Comparison of ENCODE assay signal across 15 mouse cellular contexts in the genomic region with DNA sequence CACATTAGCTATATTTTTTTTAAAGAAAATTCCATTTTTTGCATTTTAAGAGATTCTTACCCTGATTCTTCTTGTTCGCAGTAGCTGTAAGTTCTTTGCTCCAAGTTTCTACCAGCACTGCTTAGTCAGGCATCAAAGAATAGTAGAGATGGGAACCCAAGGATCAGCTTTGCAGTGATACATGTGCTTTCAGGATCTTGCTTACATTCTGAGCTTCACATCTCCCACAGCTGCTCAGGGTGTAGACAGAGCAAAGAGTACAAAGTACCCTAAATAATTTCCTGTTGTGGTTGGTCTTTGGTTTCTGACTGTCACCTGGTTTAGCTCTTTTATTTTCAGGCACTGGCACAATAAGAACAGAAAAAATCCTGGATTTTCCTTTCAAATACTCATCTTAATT. TPM values are rescaled to one million over a fixed set of nuclear protein-coding genes. Genes with fewer than 3 reads are reported as not detected.
DNase-seq lines count a peak whose midpoint lies in the region; ATAC-seq and TF ChIP-seq lines count a peak whose summit lies in the region.
"Had no signal": no experiment of that assay in that cellular context is flagged by ENCODE, and none has a peak within 500 bp of the region (broad histone marks: within the 10 kb centered on the region; RNA-seq: fewer than 3 reads in every experiment).

No protein-coding gene starts in this region.

- no peak overlapping the region for H3K4me3 ChIP-seq in gastrocnemius, adult 2 months
- H3K4me3 ChIP-seq in thymus, adult 2 months (ENCODE audit: control insufficient read depth, insufficient read depth, low read length), result no peak overlapping the region
- H3K4me3 ChIP-seq: embryonic facial prominence, embryonic 13.5 days; heart, embryonic 15.5 days; midbrain, embryonic 12.5 days had no signal

- peak; percentile 64 for ATAC-seq in inflammation-experienced regulatory T-cells, adult 6 months
- ATAC-seq: forebrain, embryonic 14.5 days had no signal

- H3K36me3 ChIP-seq in thymus, adult 2 months (ENCODE audit: control insufficient read depth, insufficient read depth, low read length), result no peaks in the 10 kb centered on the region
- H3K36me3 ChIP-seq: heart, embryonic 15.5 days had no signal

- peak overlapping the region; percentile 33; the same call in 1 of the 2 replicates for H3K27ac ChIP-seq in gastrocnemius, adult 2 months
- no peak overlapping the region for H3K27ac ChIP-seq in thymus, adult 2 months (ENCODE audit: control insufficient read depth, insufficient read depth, low read length)
- H3K27ac ChIP-seq: embryonic facial prominence, embryonic 13.5 days; heart, embryonic 15.5 days; midbrain, embryonic 12.5 days had no signal

- TF ChIP-seq CTCF in gastrocnemius, adult 2 months (IDR thresholded peaks at IDR 0.05), result no peak
- no peak for TF ChIP-seq CTCF in thymus, adult 2 months (IDR thresholded peaks at IDR 0.05; ENCODE audit: borderline replicate concordance, control insufficient read depth, extremely low read depth, insufficient read depth, low read length, poor library complexity)

- H3K27me3 ChIP-seq in thymus, adult 2 months (ENCODE audit: control insufficient read depth, insufficient read depth, low read length), result no peaks in the 10 kb centered on the region
- H3K27me3 ChIP-seq: embryonic facial prominence, embryonic 13.5 days; heart, embryonic 15.5 days; midbrain, embryonic 12.5 days had no signal

- no peak for TF ChIP-seq POLR2A in thymus, adult 2 months (IDR thresholded peaks at IDR 0.05; ENCODE audit: control insufficient read depth, extremely low read depth, insufficient read depth, low read length, poor library complexity)

- no peaks in the 10 kb centered on the region for H3K4me1 ChIP-seq in thymus, adult 2 months (replicated peaks; ENCODE audit: control insufficient read depth, insufficient read depth, low read length)

- 27% methylated on average over 1 of the region's 1 CpGs for WGBS in thymus, adult 2 months

- intact Hi-C loops in gastrocnemius, adult 2 months (cut with DNase I), result no loop called here

- DNase-seq in gastrocnemius, adult 2 months, result no peak
- DNase-seq in gastrocnemius, adult 8-10 months (ENCODE audit: low spot score in 2 of 2), result no peak
- peak; percentile 31 for DNase-seq in CD4-positive helper T cell, adult 2 months (ENCODE audit: low read depth, low spot score)
- DNase-seq in thymus, adult 2 months, result peak; percentile 34
- DNase-seq in cerebellum, adult 11-12 months, result no peak
- DNase-seq in heart, adult 18-20 months, result no peak
- DNase-seq in testis, postnatal 14 days (ENCODE audit: low spot score), result no peak
- DNase-seq: adrenal gland, adult 8-10 months; cerebellum, postnatal 14 days; gastrocnemius, postnatal 25 days had no signal

RNA-seq across cellular contexts. Expression of gene Tiparp, which starts 9.1 kb away (rescaled TPM):
- total RNA-seq in gastrocnemius, adult 2 months (2021), result 10 to 100 TPM; 10.1 to 24.8 TPM
- total RNA-seq in gastrocnemius, adult 8-10 months (2022), result 10 to 100 TPM; 10.9 to 47.7 (median 17.5) TPM
- 1 to 10 TPM; 3.2 to 9.1 (median 7.9) TPM for polyA plus RNA-seq in inflammation-experienced regulatory T-cells, adult 6 months (2017; shearing (Covaris generic))
- 6.3 and 6.6 TPM in 2 replicates for polyA plus RNA-seq in thymus, adult 2 months (2012; rRNA removed)
- 10 to 100 TPM in 1 of 2 experiments, 1 to 10 TPM in 1; 8.8 to 13.0 TPM for total RNA-seq in heart, adult 18-20 months (2021)

Comparison
In these comparisons a context has a peak if more than half of its experiments do, and no peak if none do; other contexts are left out.
1. DNase-seq: peak in CD4-positive helper T cell, adult 2 months (single experiment) and thymus, adult 2 months (single experiment); none in gastrocnemius, adult 2 months (single experiment), gastrocnemius, adult 8-10 months (0 of 2), cerebellum, adult 11-12 months (single experiment), heart, adult 18-20 months (0 of 2) and testis, postnatal 14 days (single experiment).